Mouse (Mus musculus) megakaryocyte, embryonic 14.5 days (primary cell): ENCODE measurements around the gene Gm13420.

Source experiments
- FLI1 ChIP-seq: IDR thresholded peaks from 2 replicates; pipeline ENCODE4 v1.6.1; 2012; ENCODE audit warnings: low read length, inconsistent platforms, mixed read lengths
- GATA1 ChIP-seq: IDR thresholded peaks from 3 replicates; pipeline ENCODE4 v1.6.1; 2012; ENCODE audit warnings: mixed read lengths, low read length, inconsistent platforms, borderline replicate concordance

DNA sequence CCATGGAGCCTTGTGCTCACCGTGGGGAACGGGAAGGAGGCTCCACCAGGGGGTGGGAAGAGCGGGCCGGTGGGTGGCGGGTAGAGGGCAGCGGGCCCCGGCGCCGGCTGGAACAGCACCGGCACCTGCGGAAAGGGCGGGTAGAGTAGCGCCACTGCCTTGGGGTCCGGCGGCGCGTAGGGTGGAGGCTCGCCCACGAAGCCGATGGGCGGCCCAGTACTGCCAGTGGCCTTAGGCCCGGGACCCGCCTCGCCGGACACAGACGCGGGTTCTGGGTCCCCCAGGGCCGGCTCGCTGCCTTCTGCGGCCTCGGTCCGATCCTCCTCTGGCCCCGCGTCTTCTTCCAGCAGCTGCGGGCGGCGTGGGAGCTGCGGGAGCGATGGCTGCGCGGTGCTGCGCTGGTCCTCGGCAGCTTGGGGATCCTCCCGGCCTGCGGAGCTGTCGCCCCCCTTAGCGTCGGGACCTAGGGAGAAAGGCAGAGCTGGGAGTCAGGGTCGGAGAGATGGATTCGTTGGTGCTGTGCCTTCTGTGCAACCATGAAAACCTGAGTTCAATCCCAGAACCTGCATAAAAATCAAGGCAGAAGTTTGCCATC, 4.2 kb downstream of the Gm13420 start:
- TF ChIP-seq GATA1 (no peak), FLI1 (no peak)
